Mouse (Mus musculus) liver, adult 2 months (tissue): ENCODE measurements around the gene Cox19.

ENCODE experiments used
- CTCF ChIP-seq: fragments of 200-500 bp; IDR thresholded peaks from 2 replicates; pipeline ENCODE4 v1.5.1; 2011; ENCODE audit warnings: low read depth, low read length, control low read depth
- POLR2A ChIP-seq: fragments of 200-500 bp; IDR thresholded peaks from 2 replicates; pipeline ENCODE4 v1.6.1; 2011; ENCODE audit warnings: low read length, control low read depth; ENCODE audit not compliant: insufficient read depth; ENCODE audit errors: extremely low read depth

- TF ChIP-seq CTCF (no peak), POLR2A (no peak)
These were observed 48.8 kb upstream of the Cox19 start for GRCm38 (mm10) chr5:139399991-139400390.
